Mouse (Mus musculus): ENCODE measurements around the gene Adprm.

- TF ChIP-seq RCOR1 (conservative IDR thresholded peaks at IDR 0.05; ENCODE audit: low read depth, low read length) (0 out of 2 replicates have a peak, but pooled peaks have one; percentile 22), IRF4 (IDR thresholded peaks at IDR 0.05; ENCODE audit: low read depth, low read length) (peak; percentile 26; the same call in 1 of the 2 replicates), MAX (IDR thresholded peaks at IDR 0.05; ENCODE audit: low read length) (peak; percentile 83), MAZ (IDR thresholded peaks at IDR 0.05; ENCODE audit: low read depth, low read length) (peak; percentile 95), POLR2A (IDR thresholded peaks at IDR 0.05; ENCODE audit: low read depth, low read length) (peak; percentile 86)
These were observed 27.4 kb downstream of the Adprm start, which contains the start of gene Tmem220 for GRCm38 (mm10) chr11:67024867-67025477.

Data from CH12.LX (cell line).